Mouse (Mus musculus): ENCODE data around the gene Pla2g4b.
A peak's percentile ranks its signal among the peaks of the same experiment; 100 is the strongest.

Pla2g4b gene

GRCm38 (mm10) chr2:120032726-120033467 is at the start of gene Pla2g4b:
Gene Pla2g4b (plus strand): TSS chr2:120033417.
- no peak for DNase-seq (ENCODE audit: extremely low read depth, low read depth)

GRCm38 (mm10) chr2:119985871-119986270 is 47.3 kb upstream of the Pla2g4b start:
- DNase-seq (ENCODE audit: extremely low read depth, low read depth), result no peak

- no peak for DNase-seq (ENCODE audit: extremely low read depth, low read depth)
Observed at GRCm38 (mm10) chr2:119986369-119986768, 46.8 kb upstream of the Pla2g4b start.

- no peak for DNase-seq (ENCODE audit: extremely low read depth, low read depth)
Observed at GRCm38 (mm10) chr2:119987441-119987840, 45.8 kb upstream of the Pla2g4b start.

- DNase-seq (ENCODE audit: extremely low read depth, low read depth), result no peak
Observed at GRCm38 (mm10) chr2:119988952-119989351, 44.3 kb upstream of the Pla2g4b start.

GRCm38 (mm10) chr2:119990881-119991280 is 42.3 kb upstream of the Pla2g4b start:
- no peak for DNase-seq (ENCODE audit: extremely low read depth, low read depth)

GRCm38 (mm10) chr2:119992349-119992748 is 40.9 kb upstream of the Pla2g4b start:
- no peak for DNase-seq (ENCODE audit: extremely low read depth, low read depth)

GRCm38 (mm10) chr2:119993515-119993914 is 39.7 kb upstream of the Pla2g4b start:
- no peak for DNase-seq (ENCODE audit: extremely low read depth, low read depth)

- no peak for DNase-seq (ENCODE audit: extremely low read depth, low read depth)
Observed at GRCm38 (mm10) chr2:119994839-119995238, 38.4 kb upstream of the Pla2g4b start.

GRCm38 (mm10) chr2:119995391-119996281 is 37.6 kb upstream of the Pla2g4b start:
- DNase-seq (ENCODE audit: extremely low read depth, low read depth), result no peak

GRCm38 (mm10) chr2:119997354-119997753 is 35.9 kb upstream of the Pla2g4b start:
- no peak for DNase-seq (ENCODE audit: extremely low read depth, low read depth)

- DNase-seq (ENCODE audit: extremely low read depth, low read depth), result no peak
Observed at GRCm38 (mm10) chr2:119999731-120000130, 33.5 kb upstream of the Pla2g4b start.

GRCm38 (mm10) chr2:120000882-120001584 is 32.2 kb upstream of the Pla2g4b start:
- DNase-seq (ENCODE audit: extremely low read depth, low read depth), result no peak

GRCm38 (mm10) chr2:120001956-120002355 is 31.3 kb upstream of the Pla2g4b start:
- DNase-seq (ENCODE audit: extremely low read depth, low read depth), result no peak

- DNase-seq (ENCODE audit: extremely low read depth, low read depth), result no peak
Observed at GRCm38 (mm10) chr2:120003970-120004369, 29.2 kb upstream of the Pla2g4b start.

GRCm38 (mm10) chr2:120006696-120007095 is 26.5 kb upstream of the Pla2g4b start:
- no peak for DNase-seq (ENCODE audit: extremely low read depth, low read depth)

GRCm38 (mm10) chr2:120007680-120008210 is 25.5 kb upstream of the Pla2g4b start:
- DNase-seq (ENCODE audit: extremely low read depth, low read depth), result no peak

GRCm38 (mm10) chr2:120008672-120009071 is 24.5 kb upstream of the Pla2g4b start:
- no peak for DNase-seq (ENCODE audit: extremely low read depth, low read depth)

GRCm38 (mm10) chr2:120011462-120012200 is 21.6 kb upstream of the Pla2g4b start:
- DNase-seq (ENCODE audit: extremely low read depth, low read depth), result peak; percentile 34

GRCm38 (mm10) chr2:120012924-120013323 is 20.3 kb upstream of the Pla2g4b start:
- DNase-seq (ENCODE audit: extremely low read depth, low read depth), result no peak
